Mouse (Mus musculus) MEL (cell line): Measurements from ENCODE around the gene Pfn1. TPM values are rescaled to one million over a fixed set of nuclear protein-coding genes. Genes with fewer than 3 reads are reported as not detected.

Experiments
- DNase-seq: peaks from one replicate; pipeline ENCODE4 v3.0.0; 2011; ENCODE audit warnings: low read depth, low spot score
- H3K27ac ChIP-seq: 2 replicates; pipeline ENCODE4 v1.5.1; 2012; ENCODE audit warnings: low read depth, mild to moderate bottlenecking, control low read depth, low read length, moderate library complexity; ENCODE audit not compliant: control insufficient read depth
- H3K27me3 ChIP-seq, 2 experiments: fragments of 150-350 bp in 1 of 2; sonication (generic) in 1 of 2; 2 replicates each; pipeline ENCODE4 v1.6.1; 2012; ENCODE audit warnings: low read length in 2 of 2, mild to moderate bottlenecking in 2 of 2, improper control_type of control experiment in 1 of 2, moderate library complexity in 1 of 2; ENCODE audit not compliant: insufficient read depth in 2 of 2, control insufficient read depth in 1 of 2
- H3K36me3 ChIP-seq, 2 experiments: 2 replicates each; pipeline ENCODE4 v1.6.1; 2012 to 2014; ENCODE audit warnings: low read length in 2 of 2, improper control_type of control experiment in 1 of 2, inconsistent platforms in 1 of 2, mild to moderate bottlenecking in 1 of 2; ENCODE audit not compliant: insufficient read depth in 2 of 2, control insufficient read depth in 1 of 2
- H3K4me1 ChIP-seq, 2 experiments: fragments of 150-350 bp in 1 of 2; sonication (generic) in 1 of 2; 2 replicates each; pipeline ENCODE4 v1.6.1; 2012; ENCODE audit warnings: low read length in 2 of 2, improper control_type of control experiment in 1 of 2, mild to moderate bottlenecking in 1 of 2; ENCODE audit not compliant: insufficient read depth in 2 of 2, control insufficient read depth in 1 of 2
- H3K4me3 ChIP-seq, 2 experiments: fragments of 150-350 bp in 1 of 2; sonication (generic) in 1 of 2; 2 replicates each; pipeline ENCODE4 v1.5.1; 2012; ENCODE audit warnings: low read depth in 2 of 2, low read length in 2 of 2, mild to moderate bottlenecking in 2 of 2, moderate library complexity in 2 of 2, control low read depth in 1 of 2, improper control_type of control experiment in 1 of 2; ENCODE audit not compliant: control insufficient read depth in 1 of 2, insufficient read depth in 1 of 2
- H3K79me2 ChIP-seq: 2 replicates; pipeline ENCODE4 v1.6.1; 2012; ENCODE audit warnings: mild to moderate bottlenecking, low read length, moderate library complexity; ENCODE audit not compliant: control insufficient read depth, poor library complexity, insufficient read depth
- H3K9ac ChIP-seq: 2 replicates; pipeline ENCODE4 v1.6.1; 2012; ENCODE audit warnings: low read depth, mild to moderate bottlenecking, control low read depth, low read length, moderate library complexity; ENCODE audit not compliant: control insufficient read depth, poor library complexity, severe bottlenecking
- H3K9me3 ChIP-seq: fragments of 150-350 bp; sonication (generic); replicated peaks from 2 replicates; pipeline ENCODE4 v1.6.1; 2012; ENCODE audit warnings: mild to moderate bottlenecking, low read length, improper control_type of control experiment, moderate library complexity; ENCODE audit not compliant: insufficient read depth
- BHLHE40 ChIP-seq: IDR thresholded peaks from 2 replicates; pipeline ENCODE4 v1.6.1; 2012; ENCODE audit warnings: low read depth, mild to moderate bottlenecking, inconsistent platforms, low read length, improper control_type of control experiment, borderline replicate concordance
- CHD1 ChIP-seq: IDR thresholded peaks from 2 replicates; pipeline ENCODE4 v1.6.1; 2012; ENCODE audit warnings: low read depth, mild to moderate bottlenecking, inconsistent platforms, low read length, improper control_type of control experiment
- CHD2 ChIP-seq: IDR thresholded peaks from 2 replicates; pipeline ENCODE4 v1.6.1; 2011; ENCODE audit warnings: low read length, improper control_type of control experiment
- CTCF ChIP-seq, 3 experiments: IDR thresholded peaks in 2 of 3; conservative IDR thresholded peaks in 1 of 3; 2 replicates each; pipeline ENCODE4 v1.5.1; 2011 to 2012; ENCODE audit warnings: low read length in 3 of 3, low read depth in 2 of 3, mild to moderate bottlenecking in 2 of 3, improper control_type of control experiment in 1 of 3, inconsistent platforms in 1 of 3, mixed read lengths in 1 of 3, moderate library complexity in 1 of 3; ENCODE audit not compliant: control insufficient read depth in 1 of 3, insufficient read depth in 1 of 3, poor library complexity in 1 of 3, severe bottlenecking in 1 of 3
- E2F4 ChIP-seq: IDR thresholded peaks from 2 replicates; pipeline ENCODE4 v1.6.1; 2011; ENCODE audit warnings: low read depth, low read length, improper control_type of control experiment, borderline replicate concordance
- ELF1 ChIP-seq: IDR thresholded peaks from 2 replicates; pipeline ENCODE4 v1.6.1; 2014; ENCODE audit warnings: low read depth, mild to moderate bottlenecking, inconsistent platforms, low read length, improper control_type of control experiment, moderate library complexity
- EP300 ChIP-seq, 2 experiments: IDR thresholded peaks; 2 replicates each; pipeline ENCODE4 v1.6.1; 2011; ENCODE audit warnings: improper control_type of control experiment in 2 of 2, low read length in 2 of 2, low read depth in 1 of 2, mild to moderate bottlenecking in 1 of 2
- ETS1 ChIP-seq: IDR thresholded peaks from 2 replicates; pipeline ENCODE4 v1.6.1; 2012; ENCODE audit warnings: low read depth, mild to moderate bottlenecking, inconsistent platforms, low read length, improper control_type of control experiment, moderate library complexity
- GABPA ChIP-seq: IDR thresholded peaks from 2 replicates; pipeline ENCODE4 v1.6.1; 2012; ENCODE audit warnings: low read depth, mild to moderate bottlenecking, inconsistent platforms, low read length, improper control_type of control experiment, moderate library complexity
- GATA1 ChIP-seq: IDR thresholded peaks from 2 replicates; pipeline ENCODE4 v1.6.1; 2011; ENCODE audit warnings: low read depth, low read length, improper control_type of control experiment
- HCFC1 ChIP-seq: IDR thresholded peaks from 2 replicates; pipeline ENCODE4 v1.6.1; 2012; ENCODE audit warnings: low read depth, mild to moderate bottlenecking, inconsistent platforms, low read length, improper control_type of control experiment, moderate library complexity
- JUND ChIP-seq: IDR thresholded peaks from 2 replicates; pipeline ENCODE4 v1.6.1; 2011; ENCODE audit warnings: low read depth, mild to moderate bottlenecking, improper control_type of control experiment, low read length
- KAT2A ChIP-seq: conservative IDR thresholded peaks from 2 replicates; pipeline ENCODE4 v1.6.1; 2012; ENCODE audit warnings: low read depth, low read length, improper control_type of control experiment, inconsistent platforms
- MAFK ChIP-seq: IDR thresholded peaks from 2 replicates; pipeline ENCODE4 v1.6.1; 2011; ENCODE audit warnings: low read depth, mild to moderate bottlenecking, low read length, improper control_type of control experiment, borderline replicate concordance
- MAX ChIP-seq: IDR thresholded peaks from 2 replicates; pipeline ENCODE4 v1.6.1; 2011; ENCODE audit warnings: low read length, improper control_type of control experiment
- MAZ ChIP-seq: IDR thresholded peaks from 2 replicates; pipeline ENCODE4 v1.6.1; 2012; ENCODE audit warnings: low read depth, mild to moderate bottlenecking, inconsistent platforms, low read length, improper control_type of control experiment
- MEF2A ChIP-seq: IDR thresholded peaks from 2 replicates; pipeline ENCODE4 v1.6.1; 2014; ENCODE audit warnings: low read depth, mild to moderate bottlenecking, inconsistent platforms, low read length, improper control_type of control experiment; ENCODE audit not compliant: poor library complexity, insufficient replicate concordance, severe bottlenecking; ENCODE audit errors: extremely low read depth
- MXI1 ChIP-seq: IDR thresholded peaks from 2 replicates; pipeline ENCODE4 v1.6.1; 2011; ENCODE audit warnings: mild to moderate bottlenecking, low read depth, low read length, improper control_type of control experiment
- MYC ChIP-seq: IDR thresholded peaks from 2 replicates; pipeline ENCODE4 v1.6.1; 2011; ENCODE audit warnings: low read depth, mild to moderate bottlenecking, low read length, improper control_type of control experiment, moderate library complexity
- NELFE ChIP-seq: IDR thresholded peaks from 2 replicates; pipeline ENCODE4 v1.6.1; 2011; ENCODE audit warnings: low read depth, low read length, improper control_type of control experiment
- NRF1 ChIP-seq: IDR thresholded peaks from 2 replicates; pipeline ENCODE4 v1.6.1; 2014; ENCODE audit warnings: low read depth, mild to moderate bottlenecking, inconsistent platforms, low read length, improper control_type of control experiment, moderate library complexity; ENCODE audit not compliant: poor library complexity, insufficient read depth, severe bottlenecking
- POLR2A ChIP-seq, 2 experiments: IDR thresholded peaks; 2 replicates each; pipeline ENCODE4 v1.6.1; 2011 to 2012; ENCODE audit warnings: low read length in 2 of 2, mild to moderate bottlenecking in 2 of 2, control low read depth in 1 of 2, improper control_type of control experiment in 1 of 2, low read depth in 1 of 2, moderate library complexity in 1 of 2; ENCODE audit not compliant: control insufficient read depth in 1 of 2, insufficient read depth in 1 of 2, poor library complexity in 1 of 2
- POLR2AphosphoS2 ChIP-seq: IDR thresholded peaks from 2 replicates; pipeline ENCODE4 v1.6.1; 2011; ENCODE audit warnings: low read length, improper control_type of control experiment
- POLR2AphosphoS5 ChIP-seq: IDR thresholded peaks from 2 replicates; pipeline ENCODE4 v1.6.1; 2012; ENCODE audit warnings: low read depth, borderline replicate concordance, mild to moderate bottlenecking, inconsistent platforms, low read length, moderate library complexity, mixed read lengths
- SIN3A ChIP-seq: IDR thresholded peaks from 2 replicates; pipeline ENCODE4 v1.6.1; 2012; ENCODE audit warnings: low read length, improper control_type of control experiment, inconsistent platforms
- SMC3 ChIP-seq: IDR thresholded peaks from 2 replicates; pipeline ENCODE4 v1.6.1; 2011; ENCODE audit warnings: low read depth, low read length, improper control_type of control experiment
- TAL1 ChIP-seq: IDR thresholded peaks from 2 replicates; pipeline ENCODE4 v1.6.1; 2012; ENCODE audit warnings: mild to moderate bottlenecking, inconsistent platforms, low read length, moderate library complexity, mixed read lengths
- TBP ChIP-seq: IDR thresholded peaks from 2 replicates; pipeline ENCODE4 v1.8.0; 2011; ENCODE audit warnings: low read depth, low read length, improper control_type of control experiment
- TCF12 ChIP-seq: IDR thresholded peaks from 2 replicates; pipeline ENCODE4 v1.6.1; 2014; ENCODE audit warnings: low read depth, mild to moderate bottlenecking, inconsistent platforms, low read length, improper control_type of control experiment, moderate library complexity
- UBTF ChIP-seq: IDR thresholded peaks from 2 replicates; pipeline ENCODE4 v1.6.1; 2012; ENCODE audit warnings: low read depth, mild to moderate bottlenecking, inconsistent platforms, low read length, improper control_type of control experiment, moderate library complexity, borderline replicate concordance; ENCODE audit not compliant: insufficient read depth
- USF1 ChIP-seq: IDR thresholded peaks from 2 replicates; pipeline ENCODE4 v1.6.1; 2014; ENCODE audit warnings: low read depth, mild to moderate bottlenecking, inconsistent platforms, low read length, improper control_type of control experiment, moderate library complexity
- USF2 ChIP-seq, 2 experiments: IDR thresholded peaks; 2 replicates each; pipeline ENCODE4 v1.6.1; 2011 to 2012; ENCODE audit warnings: improper control_type of control experiment in 2 of 2, low read length in 2 of 2, borderline replicate concordance in 1 of 2, inconsistent platforms in 1 of 2, low read depth in 1 of 2, mild to moderate bottlenecking in 1 of 2; ENCODE audit not compliant: insufficient read depth in 1 of 2
- ZC3H11A ChIP-seq: IDR thresholded peaks from 2 replicates; pipeline ENCODE4 v1.6.1; 2012; ENCODE audit warnings: low read depth, mild to moderate bottlenecking, inconsistent platforms, low read length, improper control_type of control experiment
- ZKSCAN1 ChIP-seq: IDR thresholded peaks from 2 replicates; pipeline ENCODE4 v1.6.1; 2012; ENCODE audit warnings: low read depth, mild to moderate bottlenecking, inconsistent platforms, low read length, improper control_type of control experiment, moderate library complexity
- ZMIZ1 ChIP-seq: IDR thresholded peaks from 2 replicates; pipeline ENCODE4 v1.6.1; 2012; ENCODE audit warnings: low read depth, mild to moderate bottlenecking, inconsistent platforms, low read length, improper control_type of control experiment, moderate library complexity
- polyA plus RNA-seq, 2 experiments: library from polyadenylated mRNA; stranded (reverse) in 1 of 2; unstranded in 1 of 2; fragments of >175 nt in 1 of 2; fragments of >200 nt in 1 of 2; gene quantifications; 2 replicates each; pipeline versions ENCODE4 v1.2.1 to v1.2.4; 2012; ENCODE audit warnings: low replicate concordance in 2 of 2, low read depth in 1 of 2; ENCODE audit not compliant: insufficient read length in 2 of 2, insufficient read depth in 1 of 2, missing spikeins in 1 of 2
- total RNA-seq: library from RNA; depleted of rRNA; stranded (reverse); fragments of 300-350 nt; gene quantifications from 2 replicates; pipeline ENCODE4 v1.2.3, GENCODE M21; 2012

Gene Pfn1
- total and polyA plus RNA-seq, 3 experiments = 1,332 to 5,980 (median 2,392) TPM

DNA sequence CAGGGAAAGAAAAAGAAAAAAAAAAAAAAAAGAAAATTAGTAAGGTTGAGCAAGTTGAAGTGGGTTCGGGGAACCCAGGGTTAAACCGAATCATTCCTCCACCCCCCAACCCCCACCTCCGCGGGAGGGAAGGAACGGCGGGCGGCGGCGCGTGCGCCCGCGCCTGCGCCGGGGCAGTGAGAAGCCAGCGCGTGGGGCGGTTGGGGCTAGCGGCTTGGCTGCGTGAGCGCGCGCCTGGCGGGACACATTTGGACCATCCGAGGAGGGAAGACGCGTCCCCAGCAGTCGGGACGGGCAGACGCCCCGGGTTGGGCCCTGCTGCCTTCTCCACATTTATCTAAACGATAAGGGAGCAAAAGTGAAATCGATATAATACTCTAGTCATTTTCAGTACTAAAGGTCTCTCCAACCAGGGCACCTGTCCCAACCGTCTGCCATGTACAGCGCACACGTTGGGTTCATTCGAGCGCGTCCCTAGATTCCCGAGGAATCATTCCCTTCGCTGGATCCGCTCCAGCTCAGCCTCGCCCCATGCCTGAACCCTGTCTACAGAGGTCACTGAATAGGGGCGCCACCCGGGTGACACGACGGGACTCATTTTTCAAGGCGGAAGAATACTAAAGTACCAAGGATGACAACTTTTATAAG lies 603 bp upstream of the Pfn1 start:
- peak overlapping the region; percentile 99 for H3K27ac ChIP-seq
- H3K9ac ChIP-seq = peak overlapping the region; percentile 88
- H3K79me2 ChIP-seq = peaks cover 54% of the 10 kb centered on the region
- DNase-seq = peak; percentile 94
- H3K4me3 ChIP-seq = peak overlapping the region; percentile 74 to 80
- no peaks in the 10 kb centered on the region for H3K27me3 ChIP-seq
- peaks cover 7 to 41% of the 10 kb centered on the region in 2 experiments for H3K4me1 ChIP-seq
- H3K9me3 ChIP-seq = no peaks in the 10 kb centered on the region
- peaks cover 8 to 37% of the 10 kb centered on the region in 2 experiments for H3K36me3 ChIP-seq
- peak; percentile 1; the same call in 1 of the 2 replicates for TF ChIP-seq SMC3
- TF ChIP-seq POLR2A (IDR thresholded peaks at IDR 0.05; ENCODE audit: control insufficient read depth in 1 of 2, insufficient read depth in 1 of 2, low read depth in 1 of 2, low read length in 2 of 2, poor library complexity in 1 of 2) = peak; percentile 58 to 70
- no peak for TF ChIP-seq UBTF
- no peak for TF ChIP-seq CHD2
- no peak for TF ChIP-seq ZC3H11A
- peak; percentile 69 for TF ChIP-seq BHLHE40
- TF ChIP-seq MYC = peak; percentile 91; the same call in 1 of the 2 replicates
- peak; percentile 62 for TF ChIP-seq KAT2A
- peak; percentile 38; the same call in 1 of the 2 replicates for TF ChIP-seq ELF1
- no peak for TF ChIP-seq TAL1
- TF ChIP-seq POLR2AphosphoS5 = no peak
- peak; percentile 95 for TF ChIP-seq MAZ
- no peak; the same call in 1 of the 2 replicates for TF ChIP-seq SIN3A
- TF ChIP-seq TCF12 = peak; percentile 48
- TF ChIP-seq TBP = peak; percentile 42; the same call in 1 of the 2 replicates
- TF ChIP-seq GABPA = no peak
- TF ChIP-seq EP300 (IDR thresholded peaks at IDR 0.05; ENCODE audit: low read depth in 1 of 2, low read length in 2 of 2) = peak; percentile 13 to 28; a peak in 3 of 4 replicates
- no peak for TF ChIP-seq USF2 (IDR thresholded peaks at IDR 0.05; ENCODE audit: borderline replicate concordance in 1 of 2, insufficient read depth in 1 of 2, low read depth in 1 of 2, low read length in 2 of 2)
- TF ChIP-seq GATA1 = no peak; the same call in 1 of the 2 replicates
- no peak for TF ChIP-seq JUND
- no peak for TF ChIP-seq ZKSCAN1
- peak; percentile 79 for TF ChIP-seq MAX
- TF ChIP-seq USF1 = peak; percentile 45; the same call in 1 of the 2 replicates
- TF ChIP-seq POLR2AphosphoS2 = peak; percentile 66; the same call in 1 of the 2 replicates
- no peak for TF ChIP-seq MEF2A
- no peak; the same call in 1 of the 2 replicates for TF ChIP-seq MAFK
- peak; percentile 56; the same call in 1 of the 2 replicates for TF ChIP-seq CHD1
- peak; percentile 78 for TF ChIP-seq E2F4
- peak; percentile 92 for TF ChIP-seq NRF1
- TF ChIP-seq ETS1 = 0 out of 2 replicates have a peak, but pooled peaks have one; percentile 17
- no peak for TF ChIP-seq CTCF (IDR thresholded peaks at IDR 0.05 in 2 of 3, conservative IDR thresholded peaks at IDR 0.05 in 1 of 3; ENCODE audit: control insufficient read depth in 1 of 3, insufficient read depth in 1 of 3, low read depth in 2 of 3, low read length in 3 of 3, poor library complexity in 1 of 3, severe bottlenecking in 1 of 3)
- peak; percentile 75 for TF ChIP-seq NELFE
- TF ChIP-seq ZMIZ1 = peak; percentile 78; the same call in 1 of the 2 replicates
- TF ChIP-seq MXI1 = no peak; the same call in 1 of the 2 replicates
- TF ChIP-seq HCFC1 = peak; percentile 60
